Mouse (Mus musculus) hindbrain, embryonic 11.5 days (tissue): ENCODE results near the gene Kirrel3. TPM values are rescaled to one million over a fixed set of nuclear protein-coding genes. Genes with fewer than 3 reads are reported as not detected.

Experiments
- ATAC-seq: fragments of 200-750 bp; cut with Nextera tagmentation; 2 replicates; pipeline ENCODE4 v1.8.0; 2017; ENCODE audit warnings: mild to moderate bottlenecking, moderate TSS enrichment, moderate library complexity; ENCODE audit not compliant: low FRiP score
- DNase-seq: peaks from one replicate; pipeline ENCODE4 v3.0.0-alpha.2; 2015; ENCODE audit warnings: low spot score
- H3K27ac ChIP-seq: fragments of 300-500 bp; sonication (generic); 2 replicates; pipeline ENCODE4 v1.5.1; 2014; ENCODE audit warnings: mild to moderate bottlenecking, low read depth, low read length
- H3K27me3 ChIP-seq: fragments of 300-500 bp; sonication (generic); 2 replicates; pipeline ENCODE4 v1.6.1; 2014; ENCODE audit warnings: mild to moderate bottlenecking, low read length, moderate library complexity, mixed read lengths; ENCODE audit not compliant: control insufficient read depth, insufficient read depth
- H3K36me3 ChIP-seq: fragments of 300-500 bp; sonication (generic); 2 replicates; pipeline ENCODE4 v1.6.1; 2014; ENCODE audit warnings: mild to moderate bottlenecking, low read length, moderate library complexity, mixed read lengths; ENCODE audit not compliant: control insufficient read depth, insufficient read depth
- H3K4me1 ChIP-seq: fragments of 300-500 bp; sonication (generic); replicated peaks from 2 replicates; pipeline ENCODE4 v1.6.1; 2014; ENCODE audit warnings: low read length, mixed read lengths; ENCODE audit not compliant: control insufficient read depth, insufficient read depth
- H3K4me2 ChIP-seq: fragments of 300-500 bp; sonication (generic); replicated peaks from 2 replicates; pipeline ENCODE4 v1.6.1; 2014; ENCODE audit warnings: mild to moderate bottlenecking, low read depth, low read length
- H3K4me3 ChIP-seq: fragments of 300-500 bp; sonication (generic); 2 replicates; pipeline ENCODE4 v1.5.1; 2014; ENCODE audit warnings: low read depth, low read length
- H3K9ac ChIP-seq: fragments of 300-500 bp; sonication (generic); 2 replicates; pipeline ENCODE4 v1.6.1; 2014; ENCODE audit warnings: low read depth, low read length
- H3K9me3 ChIP-seq: fragments of 300-500 bp; sonication (generic); 2 replicates; pipeline ENCODE4 v1.6.1; 2016; ENCODE audit warnings: low read length; ENCODE audit not compliant: control insufficient read depth
- WGBS: fragments of 180-500 bp; shearing (Covaris S2); extraction: QIAGEN DNeasy Blood & Tissue Kit; methylation state at CpG from one replicate; pipeline ENCODE4 v1.1.7; 2014; 5-methylcytosine and 5-hydroxymethylcytosine counted together
- polyA plus RNA-seq: library from polyadenylated mRNA; unstranded; fragments of >200 nt; fragmentation: Nextera tagmentation; extraction: Ambion mirVana; gene quantifications from 2 replicates; pipeline ENCODE4 v1.2.1, GENCODE M21; 2014

Gene Kirrel3
- polyA plus RNA-seq, 1 experiment from 2014 or later, result 10.6 TPM

DNA sequence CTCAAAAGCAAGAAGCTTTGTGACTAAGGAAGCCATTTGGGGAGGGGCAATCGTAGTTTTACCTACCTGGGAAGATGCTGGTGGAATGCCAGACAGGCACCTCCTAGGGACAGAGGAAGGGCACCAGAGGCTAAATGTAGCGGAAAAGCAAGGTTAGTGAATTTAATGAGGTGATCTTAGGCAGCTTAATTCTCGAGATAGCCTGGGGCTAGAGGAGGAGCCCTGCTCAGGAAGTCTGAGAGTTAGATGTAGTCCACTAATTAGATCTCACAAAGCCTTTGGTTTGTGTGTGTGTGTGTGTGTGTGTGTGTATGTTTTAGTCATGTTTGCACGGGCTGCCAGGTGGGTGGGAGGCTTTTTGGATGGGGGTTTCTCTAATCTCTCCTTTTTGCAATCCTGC lies 375.2 kb downstream of the Kirrel3 start:
- no peak for ATAC-seq

DNA sequence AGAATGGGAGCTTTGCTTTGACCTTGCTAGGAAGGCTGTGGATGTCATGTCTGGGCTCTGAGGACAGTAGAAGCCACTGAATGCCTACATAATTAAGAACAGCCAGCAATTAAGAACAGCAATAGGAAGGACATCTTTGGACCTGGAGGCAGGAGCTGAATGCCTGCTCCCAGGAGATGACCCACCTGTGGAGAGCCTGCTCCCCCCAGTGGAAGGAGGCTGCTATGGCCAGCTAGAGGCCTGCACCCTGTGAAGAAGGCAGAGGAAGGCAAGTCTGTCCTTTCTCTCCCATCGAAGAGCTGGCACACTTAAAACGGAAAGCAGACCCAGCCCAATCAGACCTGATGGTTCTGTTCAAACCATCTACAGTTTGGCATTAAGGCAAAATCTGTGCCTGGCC lies 376.1 kb downstream of the Kirrel3 start:
- no peak overlapping the region for H3K27ac ChIP-seq
- H3K9ac ChIP-seq, result no peak overlapping the region
- H3K4me2 ChIP-seq, result no peak overlapping the region
- ATAC-seq, result peak; percentile 60
- H3K4me1 ChIP-seq, result no peaks in the 10 kb centered on the region
- no peaks in the 10 kb centered on the region for H3K27me3 ChIP-seq
- WGBS, result 66% methylated on average over 2 of the region's 2 CpGs
- DNase-seq, result peak; percentile 38
- H3K4me3 ChIP-seq, result no peak overlapping the region
- no peaks in the 10 kb centered on the region for H3K9me3 ChIP-seq
- H3K36me3 ChIP-seq, result no peaks in the 10 kb centered on the region

More for the DNA sequence above, 375.2 kb downstream of the Kirrel3 start:
- H3K27ac ChIP-seq, result no peak overlapping the region
- H3K4me3 ChIP-seq, result no peak overlapping the region
- no peak for DNase-seq
- H3K36me3 ChIP-seq, result no peaks in the 10 kb centered on the region
- no peak overlapping the region for H3K9ac ChIP-seq
- no peaks in the 10 kb centered on the region for H3K4me1 ChIP-seq
- no peaks in the 10 kb centered on the region for H3K9me3 ChIP-seq
- 52% methylated on average over 4 of the region's 4 CpGs for WGBS
- no peak overlapping the region for H3K4me2 ChIP-seq
- H3K27me3 ChIP-seq, result no peaks in the 10 kb centered on the region

DNA sequence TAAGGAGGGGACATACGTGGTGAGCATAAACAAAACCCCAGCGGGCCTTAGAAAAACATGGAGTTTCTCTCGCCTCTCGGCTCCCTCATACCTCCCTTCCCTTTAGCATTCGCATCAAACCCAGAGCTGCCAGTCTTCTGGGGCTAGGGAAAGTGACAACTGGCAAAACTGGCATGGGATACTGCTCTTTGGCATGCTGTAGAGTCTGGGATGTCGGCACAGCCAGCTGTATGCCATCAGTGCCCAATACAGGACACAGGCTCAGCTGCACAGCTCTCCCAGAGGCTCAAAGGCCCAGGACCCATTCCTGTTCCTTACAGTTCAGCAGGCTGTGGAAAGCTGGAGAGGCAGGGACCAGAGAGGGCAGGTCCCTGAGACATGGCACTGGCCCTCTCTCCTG lies 379.9 kb downstream of the Kirrel3 start:
- ATAC-seq (no peak), DNase-seq (no peak)
- no peaks in the 10 kb centered on the region for H3K27me3 ChIP-seq
- H3K36me3 ChIP-seq, result no peaks in the 10 kb centered on the region
- WGBS, result 87% methylated on average over 6 of the region's 6 CpGs
- no peaks in the 10 kb centered on the region for H3K9me3 ChIP-seq
- H3K4me2 ChIP-seq, result no peak overlapping the region
- no peak overlapping the region for H3K27ac ChIP-seq
- no peaks in the 10 kb centered on the region for H3K4me1 ChIP-seq
- H3K4me3 ChIP-seq, result no peak overlapping the region
- H3K9ac ChIP-seq, result no peak overlapping the region

DNA sequence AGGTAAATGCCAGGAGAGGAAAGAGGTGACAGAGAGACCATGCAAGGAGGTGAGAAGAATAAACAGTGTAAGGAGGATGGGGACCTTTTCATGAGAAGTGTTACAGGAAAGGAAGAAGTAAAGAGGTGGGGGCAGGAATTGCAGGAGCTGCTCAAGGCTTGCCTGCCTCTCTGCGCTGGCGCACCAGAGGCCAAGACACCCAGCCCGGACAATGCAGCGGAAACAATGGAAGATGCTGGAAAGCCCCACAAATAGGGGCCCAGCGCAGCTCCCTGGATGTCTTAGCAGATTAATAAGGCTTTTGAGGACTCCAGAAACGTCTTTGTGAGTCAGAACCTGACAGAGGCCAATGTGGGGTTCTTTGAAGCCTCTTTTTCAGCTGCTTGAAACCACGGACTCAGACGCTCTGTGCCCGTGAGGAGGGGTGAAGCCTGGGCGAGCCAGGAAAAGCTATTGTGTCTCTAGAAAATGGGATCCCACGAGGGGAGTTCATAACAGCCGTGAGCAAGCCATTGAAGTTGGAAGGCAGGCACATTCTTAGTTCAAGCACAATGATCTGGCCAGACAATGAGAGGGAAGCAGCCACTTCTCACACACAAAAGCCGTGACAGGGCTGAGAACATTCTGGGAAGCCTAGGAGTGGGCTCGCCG lies 385.7 kb downstream of the Kirrel3 start:
- ATAC-seq (peak; percentile 72), DNase-seq (peak; percentile 61)
- no peaks in the 10 kb centered on the region; the same call in 1 of the 2 replicates for H3K27me3 ChIP-seq
- no peaks in the 10 kb centered on the region for H3K36me3 ChIP-seq
- no peak overlapping the region for H3K4me2 ChIP-seq
- no peak overlapping the region for H3K4me3 ChIP-seq
- 25% methylated on average over 15 of the region's 15 CpGs for WGBS
- no peaks in the 10 kb centered on the region for H3K9me3 ChIP-seq
- H3K4me1 ChIP-seq, result no peaks in the 10 kb centered on the region; the same call in 1 of the 2 replicates
- no peak overlapping the region for H3K9ac ChIP-seq
- H3K27ac ChIP-seq, result no peak overlapping the region

DNA sequence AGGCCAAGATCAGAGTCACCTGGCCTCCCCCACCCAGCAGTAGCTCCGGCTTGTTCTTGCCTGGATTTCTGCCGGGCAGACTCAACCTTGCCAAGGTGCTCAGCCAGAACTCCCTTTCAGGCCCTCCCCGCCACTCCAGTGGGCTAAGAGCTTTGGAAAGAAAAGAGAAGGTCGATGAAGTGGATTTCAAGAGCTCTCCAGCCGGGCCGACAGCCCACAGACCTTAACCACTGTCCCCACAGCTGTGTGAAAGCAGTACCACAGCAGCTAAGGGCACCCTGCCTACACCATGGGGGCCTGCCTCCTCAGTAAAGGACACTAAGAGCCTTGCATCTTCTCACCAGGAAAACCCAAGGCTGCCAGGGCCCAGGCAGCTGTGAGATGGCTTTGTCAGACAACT lies 389.5 kb downstream of the Kirrel3 start:
- no peaks in the 10 kb centered on the region; the same call in 1 of the 2 replicates for H3K4me1 ChIP-seq
- ATAC-seq, result no peak
- H3K27me3 ChIP-seq, result no peaks in the 10 kb centered on the region; the same call in 1 of the 2 replicates
- H3K36me3 ChIP-seq, result no peaks in the 10 kb centered on the region
- no peak overlapping the region for H3K4me3 ChIP-seq
- WGBS, result 77% methylated on average over 6 of the region's 6 CpGs
- no peak overlapping the region for H3K4me2 ChIP-seq
- H3K27ac ChIP-seq, result no peak overlapping the region
- no peak overlapping the region for H3K9ac ChIP-seq
- DNase-seq, result no peak
- no peaks in the 10 kb centered on the region for H3K9me3 ChIP-seq

DNA sequence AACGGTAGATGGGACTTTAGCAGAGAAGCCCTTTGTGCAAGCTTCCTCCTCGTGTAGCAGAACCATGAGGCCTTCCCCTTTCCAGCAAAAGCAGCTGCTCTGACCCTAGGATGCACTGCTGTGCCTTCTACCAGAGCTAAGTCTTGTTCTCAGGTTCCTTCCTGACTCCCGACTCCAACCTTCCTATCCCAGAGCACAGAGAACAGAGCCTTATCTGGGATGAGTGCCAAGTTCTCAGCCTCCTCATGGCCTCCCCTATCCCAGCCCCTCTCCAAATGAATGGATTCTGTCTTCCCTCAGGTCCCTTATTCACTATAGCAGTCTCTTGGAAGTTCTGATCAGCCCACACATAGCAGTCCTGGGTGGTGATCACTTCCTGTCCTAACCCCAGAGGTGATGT lies 391.5 kb downstream of the Kirrel3 start:
- no peaks in the 10 kb centered on the region for H3K36me3 ChIP-seq
- H3K27me3 ChIP-seq, result no peaks in the 10 kb centered on the region; the same call in 1 of the 2 replicates
- DNase-seq, result no peak
- H3K9ac ChIP-seq, result no peak overlapping the region
- H3K4me1 ChIP-seq, result peaks cover 6% of the 10 kb centered on the region
- WGBS, result 80% methylated on average over 3 of the region's 3 CpGs
- H3K4me3 ChIP-seq, result no peak overlapping the region
- H3K27ac ChIP-seq, result no peak overlapping the region
- no peaks in the 10 kb centered on the region for H3K9me3 ChIP-seq
- no peak for ATAC-seq
- no peak overlapping the region for H3K4me2 ChIP-seq

DNA sequence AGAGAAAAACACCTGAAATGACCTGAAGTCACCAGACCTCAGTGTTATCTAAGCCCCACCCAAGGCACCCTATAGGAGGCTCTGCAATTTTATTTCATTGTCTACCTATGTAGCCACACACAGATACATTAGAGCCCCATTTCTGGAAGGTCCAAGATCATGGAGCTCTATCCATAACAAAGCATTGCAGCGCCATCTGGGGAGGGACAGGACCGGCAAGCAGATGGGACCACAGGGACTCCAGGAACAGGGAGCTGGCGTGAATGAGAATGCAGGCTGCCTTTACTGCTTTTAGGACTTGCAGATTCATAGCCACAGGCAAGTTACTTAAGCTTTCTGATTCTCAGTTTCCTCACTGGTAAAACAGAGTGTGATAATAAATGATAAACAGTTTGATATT lies 392.1 kb downstream of the Kirrel3 start:
- ATAC-seq (no peak), DNase-seq (no peak)
- 68% methylated on average over 3 of the region's 3 CpGs for WGBS
- Histone ChIP-seq H3K4me2 (no peak overlapping the region), H3K27me3 (no peaks in the 10 kb centered on the region; the same call in 1 of the 2 replicates), H3K36me3 (no peaks in the 10 kb centered on the region), H3K4me3 (no peak overlapping the region), H3K4me1 (peaks cover 8% of the 10 kb centered on the region), H3K27ac (no peak overlapping the region), H3K9me3 (no peaks in the 10 kb centered on the region), H3K9ac (no peak overlapping the region)

DNA sequence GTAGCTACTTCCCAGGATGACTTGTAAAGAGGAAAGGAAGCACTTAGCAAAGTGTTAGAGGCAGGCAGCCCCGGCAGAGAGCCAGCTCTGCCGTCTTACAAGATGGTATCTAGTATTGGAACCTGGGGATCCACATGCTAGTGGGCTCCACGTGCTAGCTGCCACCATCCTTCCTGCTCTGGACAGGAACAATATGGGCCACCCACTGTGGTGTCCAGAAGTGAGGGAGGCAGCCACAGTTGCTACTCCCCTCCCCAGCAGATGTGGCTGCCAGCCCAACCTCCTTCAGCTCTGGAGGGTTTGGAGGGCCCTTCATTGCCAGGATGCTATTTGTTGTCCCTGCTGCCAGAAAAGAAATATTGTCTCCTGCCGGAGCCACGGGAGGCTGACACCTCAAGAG lies 396.1 kb downstream of the Kirrel3 start:
- DNase-seq (no peak), ATAC-seq (peak; percentile 28; the same call in 1 of the 2 replicates)
- 21% methylated on average over 5 of the region's 5 CpGs for WGBS
- Histone ChIP-seq H3K36me3 (no peaks in the 10 kb centered on the region), H3K4me3 (no peak overlapping the region), H3K9me3 (no peaks in the 10 kb centered on the region), H3K4me1 (peaks cover 8% of the 10 kb centered on the region; the same call in 1 of the 2 replicates), H3K4me2 (no peak overlapping the region), H3K27me3 (no peaks in the 10 kb centered on the region), H3K9ac (no peak overlapping the region), H3K27ac (no peak overlapping the region)

DNA sequence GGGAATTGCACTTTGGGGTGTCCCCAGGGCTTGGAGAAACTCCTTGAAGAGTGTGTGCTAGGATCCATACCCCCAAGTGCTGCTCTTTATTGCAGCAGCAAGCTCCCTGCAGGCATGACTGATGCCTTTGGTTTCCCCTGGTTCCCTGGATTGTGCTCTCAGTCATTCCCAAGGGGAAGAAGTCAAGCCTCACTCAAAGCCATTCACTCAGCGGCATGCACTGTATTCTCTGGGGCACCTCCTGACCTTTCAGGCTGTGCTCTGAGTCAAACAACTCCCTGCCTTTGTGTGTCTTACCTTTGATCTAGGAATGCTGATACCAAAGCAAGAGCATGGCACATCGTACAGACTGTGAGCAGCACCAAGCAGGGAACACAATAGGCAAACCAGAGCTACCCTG lies 396.5 kb downstream of the Kirrel3 start:
- Histone ChIP-seq H3K4me1 (peaks cover 8% of the 10 kb centered on the region; the same call in 1 of the 2 replicates), H3K9me3 (no peaks in the 10 kb centered on the region), H3K4me3 (no peak overlapping the region), H3K4me2 (no peak overlapping the region), H3K9ac (no peak overlapping the region), H3K27me3 (no peaks in the 10 kb centered on the region), H3K27ac (no peak overlapping the region), H3K36me3 (no peaks in the 10 kb centered on the region)
- peak; percentile 50; the same call in 1 of the 2 replicates for ATAC-seq
- peak; percentile 25 for DNase-seq
- WGBS, result 7% methylated on average over 2 of the region's 2 CpGs
